Mouse (Mus musculus) limb, embryonic 13.5 days (tissue): ENCODE measurements around the gene Gipc1. TPM values are rescaled to one million over a fixed set of nuclear protein-coding genes. Genes with fewer than 3 reads are reported as not detected.

Experiments
- ATAC-seq: fragments of 200-750 bp; cut with Nextera tagmentation; 2 replicates; pipeline ENCODE4 v1.8.0; 2017; ENCODE audit warnings: low read depth, moderate number of reproducible peaks, moderate TSS enrichment; ENCODE audit not compliant: low FRiP score
- H3K27ac ChIP-seq: fragments of 300-500 bp; sonication (generic); 2 replicates; pipeline ENCODE4 v1.5.1; 2015; ENCODE audit warnings: inconsistent platforms, mild to moderate bottlenecking, moderate library complexity
- H3K27me3 ChIP-seq: fragments of 300-500 bp; sonication (generic); 2 replicates; pipeline ENCODE4 v1.6.1; 2015; ENCODE audit warnings: mild to moderate bottlenecking, inconsistent platforms
- H3K36me3 ChIP-seq: fragments of 300-500 bp; sonication (generic); 2 replicates; pipeline ENCODE4 v1.6.1; 2015; ENCODE audit warnings: inconsistent platforms, mild to moderate bottlenecking, moderate library complexity
- H3K4me1 ChIP-seq: fragments of 300-500 bp; sonication (generic); 2 replicates; pipeline ENCODE4 v1.6.1; 2015; ENCODE audit warnings: inconsistent platforms
- H3K4me2 ChIP-seq: fragments of 300-500 bp; sonication (generic); replicated peaks from 2 replicates; pipeline ENCODE4 v1.6.1; 2015; ENCODE audit warnings: inconsistent platforms, mild to moderate bottlenecking, moderate library complexity
- H3K4me3 ChIP-seq: fragments of 300-500 bp; sonication (generic); 2 replicates; pipeline ENCODE4 v1.5.1; 2015; ENCODE audit warnings: moderate library complexity, mild to moderate bottlenecking, inconsistent platforms
- H3K9ac ChIP-seq: fragments of 300-500 bp; sonication (generic); 2 replicates; pipeline ENCODE4 v1.6.1; 2015; ENCODE audit warnings: mild to moderate bottlenecking, inconsistent platforms
- H3K9me3 ChIP-seq: fragments of 300-500 bp; sonication (generic); 2 replicates; pipeline ENCODE4 v1.6.1; 2016; ENCODE audit warnings: inconsistent platforms
- WGBS: fragments of 180-500 bp; shearing (Covaris S2); methylation state at CpG from one replicate; pipeline ENCODE4 v1.1.7; 2015; 5-methylcytosine and 5-hydroxymethylcytosine counted together
- polyA plus RNA-seq: library from polyadenylated mRNA; unstranded; fragments of >200 nt; fragmentation: Nextera tagmentation; extraction: Ambion mirVana; gene quantifications from 2 replicates; pipeline ENCODE4 v1.2.1, GENCODE M21; 2015

Gene Gipc1
- polyA plus RNA-seq, result 163 and 167 TPM in 2 replicates

DNA sequence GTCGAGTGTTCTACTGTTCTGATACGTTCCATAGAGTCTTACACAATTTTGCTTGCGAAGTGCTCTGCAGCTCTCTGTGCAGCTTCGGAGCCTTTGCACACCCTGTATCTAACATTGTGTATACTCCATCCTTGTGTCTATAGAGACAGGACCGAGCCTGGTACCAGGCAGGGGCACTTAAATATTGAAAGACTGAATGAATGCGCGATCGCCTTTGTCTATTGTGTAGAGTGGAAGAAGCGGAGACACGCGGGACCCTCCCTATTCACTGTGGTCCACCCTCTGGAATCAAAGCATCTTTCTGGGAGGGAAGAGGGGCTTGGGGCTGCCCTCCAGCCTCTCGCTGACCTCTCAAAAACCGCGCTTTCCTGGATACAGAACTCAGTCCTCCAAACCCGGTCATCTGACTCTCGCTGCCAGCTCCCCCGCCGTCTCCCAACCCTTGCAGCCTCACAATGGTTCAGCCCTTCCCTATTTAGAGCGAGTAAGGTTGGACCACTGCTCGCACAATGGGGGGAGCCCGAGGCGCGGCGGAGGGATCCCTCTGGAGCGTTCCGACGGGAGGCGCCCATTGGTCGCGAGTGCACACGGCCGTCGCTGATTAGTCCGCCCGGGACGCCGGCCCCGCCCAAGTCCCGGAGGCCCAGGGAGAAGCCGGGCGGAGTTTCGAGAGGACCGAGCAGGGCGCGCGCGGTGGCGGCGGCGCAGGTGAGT is at the start of gene Gipc1:
Gene Gipc1, plus strand, starts transcription at position 648 of the 714 bp plus-strand sequence.
- Histone ChIP-seq H3K4me2 (peak within 1 kb of the TSS; percentile 94), H3K27me3 (no peaks in the 10 kb centered on the region), H3K9me3 (no peaks in the 10 kb centered on the region), H3K4me1 (peaks cover 13% of the 10 kb centered on the region), H3K9ac (peak within 1 kb of the TSS; percentile 86), H3K27ac (peak within 1 kb of the TSS; percentile 76), H3K36me3 (peaks cover 10% of the 10 kb centered on the region), H3K4me3 (peak within 1 kb of the TSS; percentile 86)
- WGBS, result 7% methylated on average over 43 of the region's 50 CpGs
- peak; percentile 98 for ATAC-seq

GRCm38 (mm10) chr8:83607661-83608397 is 44.6 kb upstream of the Gipc1 start, which contains the start of the genes Tecr and Dnajb1:
TSS of gene Tecr (minus strand) at chr8:83607971.
TSS of gene Dnajb1 (plus strand) at chr8:83608193.
- peak within 1 kb of the TSS; percentile 78 for H3K4me3 ChIP-seq
- peaks cover 21% of the 10 kb centered on the region for H3K4me1 ChIP-seq
- peaks cover 33% of the 10 kb centered on the region for H3K36me3 ChIP-seq
- H3K9me3 ChIP-seq, result no peaks in the 10 kb centered on the region
- H3K27me3 ChIP-seq, result no peaks in the 10 kb centered on the region
- WGBS, result under 1% methylated on average over 67 of the region's 69 CpGs
- peak within 1 kb of the TSS; percentile 94 for H3K4me2 ChIP-seq
- peak within 1 kb of the TSS; percentile 90 for H3K9ac ChIP-seq
- ATAC-seq, result peak; percentile 97
- H3K27ac ChIP-seq, result peak within 1 kb of the TSS; percentile 97

DNA sequence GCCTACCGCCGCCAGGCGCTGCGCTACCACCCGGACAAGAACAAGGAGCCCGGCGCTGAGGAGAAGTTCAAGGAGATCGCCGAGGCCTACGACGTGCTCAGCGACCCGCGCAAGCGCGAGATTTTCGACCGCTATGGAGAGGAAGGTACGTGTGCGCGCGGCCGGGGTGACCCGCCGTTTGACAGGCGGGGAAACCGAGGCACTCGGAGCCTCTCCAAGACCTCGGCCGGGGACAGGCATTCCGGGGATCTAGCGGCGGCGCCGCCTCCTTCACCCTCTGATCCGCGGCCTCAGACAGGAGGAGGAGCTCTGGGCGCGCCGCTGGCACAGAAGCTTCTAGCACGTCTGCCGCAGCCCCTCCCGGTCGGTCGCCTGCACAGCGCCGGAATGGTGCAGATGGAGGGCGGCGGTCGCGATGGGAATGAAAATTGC is 44.1 kb upstream of the Gipc1 start:
- peaks cover 21% of the 10 kb centered on the region for H3K4me1 ChIP-seq
- peak overlapping the region; percentile 78 for H3K4me3 ChIP-seq
- H3K4me2 ChIP-seq, result peak overlapping the region; percentile 94
- peak; percentile 63 for ATAC-seq
- peak overlapping the region; percentile 90 for H3K9ac ChIP-seq
- peak overlapping the region; percentile 97 for H3K27ac ChIP-seq
- H3K27me3 ChIP-seq, result no peaks in the 10 kb centered on the region
- no peaks in the 10 kb centered on the region for H3K9me3 ChIP-seq
- under 1% methylated on average over 51 of the region's 51 CpGs for WGBS
- peaks cover 39% of the 10 kb centered on the region for H3K36me3 ChIP-seq

GRCm38 (mm10) chr8:83609086-83609485 is 43.4 kb upstream of the Gipc1 start:
- no peaks in the 10 kb centered on the region for H3K27me3 ChIP-seq
- H3K36me3 ChIP-seq, result peaks cover 44% of the 10 kb centered on the region
- peak overlapping the region; percentile 90 for H3K9ac ChIP-seq
- WGBS, result 25% methylated on average over 9 of the region's 9 CpGs
- H3K4me2 ChIP-seq, result peak overlapping the region; percentile 94
- H3K9me3 ChIP-seq, result no peaks in the 10 kb centered on the region
- ATAC-seq, result no peak
- peak overlapping the region; percentile 78 for H3K4me3 ChIP-seq
- H3K27ac ChIP-seq, result peak overlapping the region; percentile 97; the same call in 1 of the 2 replicates
- H3K4me1 ChIP-seq, result peaks cover 21% of the 10 kb centered on the region

- Histone ChIP-seq H3K4me2 (peak overlapping the region; percentile 94), H3K4me1 (peaks cover 21% of the 10 kb centered on the region), H3K27me3 (no peaks in the 10 kb centered on the region), H3K36me3 (peaks cover 48% of the 10 kb centered on the region), H3K4me3 (peak overlapping the region; percentile 78), H3K9me3 (no peaks in the 10 kb centered on the region), H3K9ac (peak overlapping the region; percentile 90), H3K27ac (no peak overlapping the region)
- WGBS, result 90% methylated on average over 10 of the region's 10 CpGs
- ATAC-seq, result no peak
These were observed 42.8 kb upstream of the Gipc1 start for GRCm38 (mm10) chr8:83609547-83610180.

GRCm38 (mm10) chr8:83611921-83612320 is 40.6 kb upstream of the Gipc1 start:
- peaks cover 48% of the 10 kb centered on the region for H3K36me3 ChIP-seq

GRCm38 (mm10) chr8:83613695-83614094 is 38.8 kb upstream of the Gipc1 start:
- no peak overlapping the region for H3K9ac ChIP-seq
- no peak overlapping the region for H3K4me2 ChIP-seq
- peaks cover 14% of the 10 kb centered on the region for H3K4me1 ChIP-seq
- WGBS, result 94% methylated on average over 4 of the region's 4 CpGs
- no peak overlapping the region for H3K27ac ChIP-seq
- H3K4me3 ChIP-seq, result no peak overlapping the region
- H3K36me3 ChIP-seq, result peaks cover 48% of the 10 kb centered on the region
- no peaks in the 10 kb centered on the region for H3K27me3 ChIP-seq
- no peak for ATAC-seq
- no peaks in the 10 kb centered on the region for H3K9me3 ChIP-seq

More at GRCm38 (mm10) chr8:83611921-83612320, 40.6 kb upstream of the Gipc1 start:
- Histone ChIP-seq H3K27ac (no peak overlapping the region), H3K4me2 (no peak overlapping the region), H3K9ac (no peak overlapping the region), H3K4me1 (peaks cover 19% of the 10 kb centered on the region), H3K4me3 (no peak overlapping the region), H3K9me3 (no peaks in the 10 kb centered on the region), H3K27me3 (no peaks in the 10 kb centered on the region)
- WGBS, result 96% methylated on average over 4 of the region's 4 CpGs
- ATAC-seq, result no peak

DNA sequence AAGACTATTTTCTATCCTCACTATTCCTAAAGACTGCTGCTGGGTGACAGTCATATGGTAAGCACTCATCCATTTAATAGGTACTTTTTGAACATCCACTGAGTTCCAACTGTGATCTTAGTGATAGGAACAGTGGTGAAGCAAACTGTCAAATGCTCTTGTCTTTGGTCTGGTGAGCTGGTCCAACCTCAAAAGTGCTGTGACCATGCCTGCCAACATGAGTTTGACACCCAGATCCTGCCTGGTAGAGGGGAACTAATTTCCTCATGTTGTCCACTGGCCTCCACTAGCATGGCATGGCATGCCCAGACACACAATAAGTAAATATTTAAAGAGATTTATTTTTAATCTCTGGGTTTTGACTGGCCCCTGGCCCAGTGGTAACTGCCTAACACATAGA is 35.9 kb upstream of the Gipc1 start:
- Histone ChIP-seq H3K4me3 (no peak overlapping the region), H3K9me3 (no peaks in the 10 kb centered on the region), H3K4me2 (no peak overlapping the region), H3K27ac (no peak overlapping the region), H3K9ac (no peak overlapping the region), H3K36me3 (peaks cover 27% of the 10 kb centered on the region), H3K27me3 (no peaks in the 10 kb centered on the region), H3K4me1 (0 out of 2 replicates have a peak, but pooled peaks cover 3% of the 10 kb centered on the region)
- no peak for ATAC-seq

GRCm38 (mm10) chr8:83617111-83617510 is 35.4 kb upstream of the Gipc1 start:
- Histone ChIP-seq H3K27ac (no peak overlapping the region), H3K4me2 (no peak overlapping the region), H3K4me3 (no peak overlapping the region), H3K36me3 (peaks cover 22% of the 10 kb centered on the region), H3K4me1 (peaks cover 6% of the 10 kb centered on the region; the same call in 1 of the 2 replicates), H3K9me3 (no peaks in the 10 kb centered on the region), H3K27me3 (no peaks in the 10 kb centered on the region), H3K9ac (no peak overlapping the region)
- ATAC-seq, result no peak
- 92% methylated on average over 2 of the region's 2 CpGs for WGBS

- no peak overlapping the region for H3K9ac ChIP-seq
- no peak overlapping the region for H3K4me3 ChIP-seq
- ATAC-seq, result no peak
- no peaks in the 10 kb centered on the region for H3K27me3 ChIP-seq
- H3K9me3 ChIP-seq, result no peaks in the 10 kb centered on the region
- no peak overlapping the region for H3K27ac ChIP-seq
- no peak overlapping the region for H3K4me2 ChIP-seq
- WGBS, result 91% methylated on average over 2 of the region's 2 CpGs
- H3K4me1 ChIP-seq, result peaks cover 8% of the 10 kb centered on the region; the same call in 1 of the 2 replicates
- H3K36me3 ChIP-seq, result peaks cover 8% of the 10 kb centered on the region
These were observed 33.9 kb upstream of the Gipc1 start for GRCm38 (mm10) chr8:83618566-83618965.

GRCm38 (mm10) chr8:83619568-83620285 is 32.8 kb upstream of the Gipc1 start:
- H3K4me1 ChIP-seq, result peaks cover 8% of the 10 kb centered on the region; the same call in 1 of the 2 replicates
- H3K4me2 ChIP-seq, result no peak overlapping the region
- H3K27me3 ChIP-seq, result no peaks in the 10 kb centered on the region
- no peak overlapping the region for H3K9ac ChIP-seq
- no peak overlapping the region for H3K4me3 ChIP-seq
- ATAC-seq, result peak; percentile 24; the same call in 1 of the 2 replicates
- H3K9me3 ChIP-seq, result no peaks in the 10 kb centered on the region
- 81% methylated on average over 9 of the region's 9 CpGs for WGBS
- peak overlapping the region; percentile 52; the same call in 1 of the 2 replicates for H3K27ac ChIP-seq
- H3K36me3 ChIP-seq, result no peaks in the 10 kb centered on the region
